Mouse (Mus musculus) MEL (cell line): Measurements from ENCODE around the gene Gmds.

Source experiments
- CTCF ChIP-seq, 3 experiments: IDR thresholded peaks in 2 of 3; conservative IDR thresholded peaks in 1 of 3; 2 replicates each; pipeline ENCODE4 v1.5.1; 2011 to 2012; ENCODE audit warnings: low read length in 3 of 3, low read depth in 2 of 3, mild to moderate bottlenecking in 2 of 3, improper control_type of control experiment in 1 of 3, inconsistent platforms in 1 of 3, mixed read lengths in 1 of 3, moderate library complexity in 1 of 3; ENCODE audit not compliant: control insufficient read depth in 1 of 3, insufficient read depth in 1 of 3, poor library complexity in 1 of 3, severe bottlenecking in 1 of 3
- EP300 ChIP-seq, 2 experiments: IDR thresholded peaks; 2 replicates each; pipeline ENCODE4 v1.6.1; 2011; ENCODE audit warnings: improper control_type of control experiment in 2 of 2, low read length in 2 of 2, low read depth in 1 of 2, mild to moderate bottlenecking in 1 of 2
- GABPA ChIP-seq: IDR thresholded peaks from 2 replicates; pipeline ENCODE4 v1.6.1; 2012; ENCODE audit warnings: low read depth, mild to moderate bottlenecking, inconsistent platforms, low read length, improper control_type of control experiment, moderate library complexity
- MXI1 ChIP-seq: IDR thresholded peaks from 2 replicates; pipeline ENCODE4 v1.6.1; 2011; ENCODE audit warnings: mild to moderate bottlenecking, low read depth, low read length, improper control_type of control experiment
- POLR2A ChIP-seq, 2 experiments: IDR thresholded peaks; 2 replicates each; pipeline ENCODE4 v1.6.1; 2011 to 2012; ENCODE audit warnings: low read length in 2 of 2, mild to moderate bottlenecking in 2 of 2, control low read depth in 1 of 2, improper control_type of control experiment in 1 of 2, low read depth in 1 of 2, moderate library complexity in 1 of 2; ENCODE audit not compliant: control insufficient read depth in 1 of 2, insufficient read depth in 1 of 2, poor library complexity in 1 of 2
- POLR2AphosphoS2 ChIP-seq: IDR thresholded peaks from 2 replicates; pipeline ENCODE4 v1.6.1; 2011; ENCODE audit warnings: low read length, improper control_type of control experiment
- POLR2AphosphoS5 ChIP-seq: IDR thresholded peaks from 2 replicates; pipeline ENCODE4 v1.6.1; 2012; ENCODE audit warnings: low read depth, borderline replicate concordance, mild to moderate bottlenecking, inconsistent platforms, low read length, moderate library complexity, mixed read lengths
- ZMIZ1 ChIP-seq: IDR thresholded peaks from 2 replicates; pipeline ENCODE4 v1.6.1; 2012; ENCODE audit warnings: low read depth, mild to moderate bottlenecking, inconsistent platforms, low read length, improper control_type of control experiment, moderate library complexity

DNA sequence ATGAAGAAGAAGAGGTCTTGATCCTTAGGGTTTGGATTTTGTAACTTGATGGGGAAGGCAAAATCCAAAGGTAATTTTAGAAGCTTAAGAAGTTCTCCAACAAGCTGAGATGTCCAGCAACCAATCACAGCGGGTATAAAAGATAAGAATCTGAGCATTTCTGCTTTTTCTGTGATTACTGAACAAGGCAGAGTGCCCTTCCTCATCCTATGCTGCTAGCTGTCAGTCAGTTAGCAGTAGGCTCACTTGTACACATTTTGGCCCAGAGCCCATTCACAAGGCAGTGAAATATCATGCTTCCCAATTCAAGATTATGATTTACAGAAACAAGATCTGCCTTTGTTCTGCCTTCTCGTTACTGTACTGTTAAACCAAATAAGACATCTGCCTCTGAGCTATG is 295.8 kb downstream of the Gmds start:
- TF ChIP-seq GABPA = no peak
- no peak for TF ChIP-seq CTCF (IDR thresholded peaks at IDR 0.05 in 2 of 3, conservative IDR thresholded peaks at IDR 0.05 in 1 of 3; ENCODE audit: control insufficient read depth in 1 of 3, insufficient read depth in 1 of 3, low read depth in 2 of 3, low read length in 3 of 3, poor library complexity in 1 of 3, severe bottlenecking in 1 of 3)
- no peak for TF ChIP-seq EP300 (IDR thresholded peaks at IDR 0.05; ENCODE audit: low read depth in 1 of 2, low read length in 2 of 2)
- TF ChIP-seq POLR2AphosphoS5 = no peak
- no peak for TF ChIP-seq ZMIZ1
- no peak for TF ChIP-seq MXI1
- TF ChIP-seq POLR2A (IDR thresholded peaks at IDR 0.05; ENCODE audit: control insufficient read depth in 1 of 2, insufficient read depth in 1 of 2, low read depth in 1 of 2, low read length in 2 of 2, poor library complexity in 1 of 2) = no peak
- no peak for TF ChIP-seq POLR2AphosphoS2
